Mouse (Mus musculus) naive thymus-derived CD4-positive, alpha-beta T cell, adult 5 months (primary cell): ENCODE data around the gene Sult3a1. TPM values are rescaled to one million over a fixed set of nuclear protein-coding genes. Genes with fewer than 3 reads are reported as not detected.

Experiments
- polyA plus RNA-seq: library from polyadenylated mRNA; unstranded; fragments of 100-300 nt; shearing (Covaris generic); gene quantifications from one replicate; pipeline ENCODE4 v1.2.1, GENCODE M21; 2017

Sult3a1 gene
- polyA plus RNA-seq: not detected

DNA sequence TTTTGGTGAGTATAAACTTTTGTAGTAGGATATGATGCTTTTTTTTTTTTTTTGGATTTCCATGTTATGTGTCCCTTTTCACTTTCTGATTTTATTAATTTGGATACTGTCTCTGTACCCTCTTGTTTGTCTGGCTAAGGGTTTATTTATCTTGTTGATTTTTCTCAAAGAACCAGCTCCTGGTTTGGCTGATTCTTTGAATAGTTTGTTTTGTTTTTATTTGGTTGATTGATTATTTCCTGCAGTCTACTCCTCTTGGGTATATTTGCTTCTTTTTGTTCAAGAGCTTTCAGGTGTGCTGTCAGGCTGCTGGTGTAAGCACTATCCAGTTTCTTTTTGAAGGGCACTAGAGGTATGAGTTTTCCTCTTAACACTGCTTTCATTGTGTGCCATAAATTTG lies at the start of gene Sult3a1:
Gene Sult3a1, plus strand, starts transcription at position 301 of the 400 bp plus-strand sequence.

DNA sequence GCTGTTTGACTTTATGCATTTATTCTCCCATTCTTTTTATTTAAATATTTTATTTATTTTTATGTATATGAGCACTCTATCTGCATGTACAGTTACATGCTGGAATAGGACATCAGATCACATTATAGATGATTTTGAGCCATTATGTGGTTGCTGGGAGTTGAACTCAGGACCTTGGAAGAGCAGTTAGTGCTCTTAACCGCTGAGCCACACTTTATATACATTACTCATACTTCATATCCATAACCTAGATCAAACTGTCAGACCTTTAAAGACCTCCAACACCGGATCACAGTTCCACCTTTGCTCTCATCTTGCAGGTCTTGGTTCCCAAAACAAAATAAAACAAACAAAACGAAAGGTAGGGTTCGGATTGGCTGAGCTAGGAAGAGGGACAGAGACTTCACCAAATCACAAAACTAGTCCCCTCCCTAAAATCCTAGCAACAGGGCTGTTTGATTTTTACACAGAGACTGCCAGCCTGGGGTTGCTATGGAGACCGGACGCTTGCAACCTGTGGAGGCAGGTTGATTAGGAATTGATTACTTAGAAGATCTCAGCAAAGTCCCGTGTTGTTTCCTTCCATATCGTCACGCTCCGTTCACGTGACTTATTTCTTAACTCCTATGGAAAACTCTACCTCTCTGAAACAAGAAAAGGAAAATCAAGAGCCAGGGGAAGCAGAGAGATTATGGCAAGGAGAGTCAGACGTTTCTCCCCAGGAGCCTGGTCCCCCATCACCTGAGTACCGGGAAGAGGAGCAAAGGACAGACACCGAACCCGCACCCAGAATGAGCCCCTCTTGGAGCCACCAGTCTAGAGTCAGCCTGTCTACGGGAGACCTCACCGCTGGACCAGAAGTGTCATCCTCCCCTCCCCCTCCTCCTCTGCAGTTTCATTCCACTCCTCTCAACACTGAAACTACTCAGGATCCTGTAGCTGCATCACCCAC lies 47.3 kb downstream of the Sult3a1 start, which contains the start of gene Rsph4a:
Gene Rsph4a, plus strand, starts transcription at position 582 of the 952 bp plus-strand sequence.

Other genes with a start within 250 kb of the Sult3a1 start
- not detected for gene Clvs2, start 233.0 kb upstream of the Sult3a1 start, polyA plus RNA-seq
- not detected for gene Sult3a2, start 71.0 kb upstream of the Sult3a1 start, polyA plus RNA-seq
- 0.09 TPM for gene Rsph4a, start 47.4 kb downstream of the Sult3a1 start, polyA plus RNA-seq
- gene Zup1, start 93.5 kb downstream of the Sult3a1 start, polyA plus RNA-seq: 30.3 TPM
- gene Rwdd1, start 161.9 kb downstream of the Sult3a1 start, polyA plus RNA-seq: 75.3 TPM
- gene Trappc3l, start 179.9 kb downstream of the Sult3a1 start, polyA plus RNA-seq: not detected
- not detected for gene Calhm4, start 186.6 kb downstream of the Sult3a1 start, polyA plus RNA-seq
- gene Calhm5, start 238.8 kb downstream of the Sult3a1 start, polyA plus RNA-seq: not detected